Mouse (Mus musculus) lung, postnatal 25 days (tissue): ENCODE measurements around the gene Copg2.
A peak's percentile ranks its signal among the peaks of the same experiment; 100 is the strongest.

Experiments used
- DNase-seq: peaks from one replicate; pipeline ENCODE4 v3.0.0; 2022; ENCODE audit warnings: low spot score

Copg2 gene

GRCm38 (mm10) chr6:30734988-30735727, 161.4 kb downstream of the Copg2 start:
- DNase-seq = no peak

DNA sequence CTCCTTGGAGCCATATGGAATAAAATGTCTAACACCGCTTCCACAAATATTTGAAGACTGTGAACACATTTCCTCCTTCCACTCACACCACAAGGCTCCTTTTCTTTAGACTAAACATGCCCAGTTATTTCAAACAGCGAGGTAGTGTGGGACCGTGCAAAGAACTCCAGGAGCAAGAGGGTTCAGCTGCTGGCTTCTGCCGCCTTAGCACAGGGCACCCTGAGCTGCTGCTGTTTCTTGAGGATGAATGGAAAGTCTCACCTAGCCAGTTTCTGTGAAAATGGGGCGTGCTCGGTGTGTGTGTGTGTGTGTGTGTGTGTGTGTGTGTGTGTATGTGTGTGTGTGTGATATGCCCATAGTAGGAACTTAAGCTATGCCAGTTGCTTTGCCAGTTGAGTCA, 162.1 kb downstream of the Copg2 start:
- no peak for DNase-seq

- no peak for DNase-seq
Observed at GRCm38 (mm10) chr6:30732571-30733130, 163.9 kb downstream of the Copg2 start.

DNA sequence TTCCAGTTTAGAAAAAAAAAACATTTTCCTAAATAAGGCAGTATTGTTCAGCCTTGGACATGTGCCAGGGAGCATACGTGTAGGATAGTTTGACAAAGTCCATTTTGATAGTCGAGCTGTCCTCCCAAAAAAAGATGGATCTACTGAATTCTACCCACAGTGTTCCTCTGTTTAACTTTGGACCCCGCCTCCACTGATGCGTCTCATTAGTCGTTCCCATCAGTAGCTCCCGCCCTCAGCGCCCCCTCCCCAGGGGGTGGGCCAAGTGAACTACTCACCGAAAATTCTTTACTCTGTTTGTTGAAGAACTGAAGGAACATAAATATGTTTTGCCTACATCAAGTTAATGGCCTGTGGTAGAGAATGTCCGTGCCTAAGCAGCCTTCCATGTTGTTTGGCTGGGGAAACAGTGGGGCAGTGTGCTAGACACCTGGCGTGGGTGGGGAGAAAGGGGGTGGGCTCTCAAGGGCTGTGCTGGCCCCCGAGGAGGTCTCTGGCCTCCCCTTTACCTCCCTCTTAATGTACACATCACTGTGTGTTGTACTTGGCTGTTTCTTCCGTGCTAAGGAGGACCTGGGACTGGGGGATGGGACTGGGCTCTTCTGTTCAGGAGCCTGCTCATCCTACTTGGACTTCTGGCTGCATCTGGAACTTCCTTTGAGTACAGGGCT, 166.2 kb downstream of the Copg2 start:
- no peak for DNase-seq

DNA sequence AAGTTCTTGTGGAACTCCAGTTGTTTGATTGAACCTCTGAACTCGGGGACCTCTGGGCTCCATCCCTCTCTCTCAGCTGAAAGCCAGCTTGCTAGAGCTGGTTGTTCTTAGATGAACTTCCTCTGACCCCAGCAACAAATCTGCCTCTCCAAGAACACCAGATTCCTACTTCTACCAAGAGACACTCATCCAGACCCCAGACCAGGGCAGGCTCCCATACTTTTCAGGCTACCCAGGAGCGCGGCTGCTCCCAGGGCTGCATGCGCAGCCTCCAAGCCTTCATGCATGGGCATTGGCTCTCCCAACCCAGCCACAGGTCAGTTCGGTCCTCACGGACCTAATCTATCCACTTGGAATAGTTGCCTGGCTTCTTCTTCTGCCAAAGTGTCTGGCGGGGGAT, 173.3 kb downstream of the Copg2 start, which contains the start of gene Mest:
Mest (plus strand) TSS at position 217 of the 400 bp plus-strand sequence.
- DNase-seq = no peak

- no peak for DNase-seq
Observed at GRCm38 (mm10) chr6:30722385-30723164, 174.0 kb downstream of the Copg2 start.

GRCm38 (mm10) chr6:30716796-30717195, 179.8 kb downstream of the Copg2 start:
- peak; percentile 45 for DNase-seq

DNA sequence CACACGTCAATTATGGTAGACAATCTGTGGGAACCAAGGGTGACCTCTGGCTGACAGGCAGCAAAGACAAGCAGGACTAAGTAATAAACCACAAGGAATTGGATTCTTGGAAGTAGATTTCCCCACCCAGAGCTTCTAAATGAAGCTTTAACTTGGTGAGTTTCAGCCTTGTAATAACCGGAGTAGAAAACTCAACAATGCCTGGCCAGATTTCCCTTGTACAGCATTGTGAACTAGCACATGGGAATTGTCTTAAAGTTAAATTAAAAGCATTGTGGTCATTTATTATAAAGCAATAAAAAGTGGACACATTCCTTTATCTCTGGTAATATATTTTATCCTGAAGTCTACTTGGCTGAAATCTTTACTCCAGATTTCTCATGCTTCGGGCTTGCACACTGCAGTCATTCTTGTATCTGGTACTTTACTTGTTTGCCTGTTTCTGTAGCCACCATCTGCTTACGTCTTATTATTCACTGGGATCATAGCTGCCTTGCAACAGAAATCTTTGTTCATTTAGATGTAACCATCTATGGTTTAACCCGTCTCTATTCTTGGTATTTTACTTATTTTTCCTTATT, 181.6 kb downstream of the Copg2 start:
- no peak for DNase-seq

DNA sequence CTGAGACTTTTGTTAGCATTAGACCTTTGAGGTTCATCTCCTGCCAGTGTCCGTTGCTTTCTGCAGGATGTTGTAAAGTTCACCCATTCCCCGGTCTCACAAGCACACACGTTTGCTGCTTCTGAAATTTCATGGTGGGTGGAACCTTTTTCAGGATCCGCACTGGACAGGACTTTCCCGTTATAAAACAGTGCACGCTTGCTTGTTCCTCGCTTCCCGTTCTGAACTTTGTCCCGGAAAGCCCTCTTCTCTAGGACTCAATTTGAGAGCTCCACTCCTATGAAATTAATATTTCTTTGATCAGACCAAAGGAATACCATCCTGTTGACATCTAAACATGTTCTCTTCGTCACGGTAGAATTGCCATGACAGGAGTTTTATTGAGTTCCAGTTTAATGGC, 182.7 kb downstream of the Copg2 start:
- no peak for DNase-seq

- DNase-seq = no peak
Observed at GRCm38 (mm10) chr6:30713455-30713854, 183.1 kb downstream of the Copg2 start.

DNA sequence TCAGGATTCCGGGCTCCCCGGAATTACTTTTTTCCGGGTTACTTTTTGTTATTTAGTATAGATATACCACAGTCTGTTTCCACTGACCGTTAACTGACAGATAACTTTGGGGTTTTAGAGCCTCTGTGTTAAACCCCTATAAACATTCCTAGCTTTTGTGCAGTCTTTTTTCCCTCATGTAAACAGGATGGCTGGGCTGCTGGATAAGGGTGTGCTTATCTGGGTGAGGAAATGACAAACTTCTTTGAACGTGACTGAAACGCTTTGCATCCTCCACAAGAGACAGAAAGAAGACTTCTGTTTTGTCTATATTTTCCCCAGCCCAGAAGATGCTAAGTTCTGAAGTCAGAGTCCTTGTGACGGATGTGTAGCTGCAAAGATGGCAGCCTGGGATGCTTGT, 184.1 kb downstream of the Copg2 start:
- DNase-seq = peak; percentile 61

DNA sequence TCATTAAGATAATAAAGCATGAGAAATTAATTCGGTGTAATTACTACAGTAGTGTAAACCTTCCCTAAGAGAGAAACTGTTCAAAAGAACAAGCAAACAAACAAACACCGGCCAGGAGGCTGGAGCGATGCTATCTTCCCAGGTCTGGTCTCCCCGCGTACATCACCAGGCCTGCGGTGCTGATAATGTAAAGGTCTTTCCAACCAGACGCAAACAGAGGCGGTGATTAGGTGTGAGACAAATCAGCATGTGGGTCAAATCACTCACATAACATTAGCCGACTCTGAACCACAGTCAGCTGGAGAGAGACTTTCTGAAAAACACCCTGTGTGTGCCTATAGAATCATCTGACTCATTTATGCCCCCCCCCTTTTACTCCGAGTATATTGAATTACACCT, 185.2 kb downstream of the Copg2 start:
- no peak for DNase-seq

DNA sequence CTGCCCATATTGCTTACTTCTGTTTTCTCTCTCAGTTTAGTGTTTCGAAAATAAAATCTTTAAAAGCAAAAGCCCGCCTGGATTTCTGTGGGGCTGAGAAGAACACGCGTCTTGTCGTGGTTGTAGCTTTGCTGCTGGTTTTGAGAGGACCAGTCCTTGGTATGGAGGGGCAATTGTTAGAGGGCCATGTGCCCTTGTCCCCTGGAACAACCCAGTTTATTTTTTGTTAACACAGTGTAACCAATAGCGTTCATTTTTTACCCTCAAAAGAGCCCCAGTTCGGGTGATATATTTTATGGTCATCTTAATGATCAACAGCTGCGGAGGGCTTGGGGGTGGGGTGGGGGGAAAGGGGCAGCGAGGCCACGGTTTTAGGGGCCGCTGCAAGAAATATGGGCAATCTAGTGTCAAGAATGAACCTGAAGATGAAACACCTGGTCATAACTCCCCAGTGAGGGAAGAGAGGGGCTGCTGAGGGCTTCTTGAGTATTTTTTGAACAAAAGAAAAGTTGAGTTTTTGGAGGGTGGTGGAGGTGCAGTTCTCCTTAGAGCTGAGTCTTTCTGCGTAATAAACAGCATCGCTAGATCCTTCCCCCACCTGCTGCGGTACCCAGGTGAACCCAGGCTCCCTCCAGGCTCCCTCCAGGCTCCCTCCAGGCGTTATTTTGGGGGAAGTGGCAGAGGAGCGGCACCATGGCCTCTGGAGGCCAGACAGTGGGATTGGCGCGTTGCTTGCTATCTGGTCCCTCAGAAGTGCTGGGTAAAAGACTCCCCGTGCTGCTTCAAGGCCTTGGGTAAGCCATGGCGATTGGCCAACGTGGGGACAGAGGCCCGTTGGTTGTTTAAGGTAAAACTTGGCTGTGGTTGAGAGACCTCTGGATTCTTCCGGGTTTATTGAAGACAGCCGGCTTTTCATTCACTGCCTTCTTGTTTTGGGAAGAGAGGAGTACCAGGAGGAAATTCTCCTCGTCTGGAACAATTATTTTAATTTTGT, 185.9 kb downstream of the Copg2 start:
- no peak for DNase-seq

GRCm38 (mm10) chr6:30709115-30709514, 187.5 kb downstream of the Copg2 start:
- no peak for DNase-seq

DNA sequence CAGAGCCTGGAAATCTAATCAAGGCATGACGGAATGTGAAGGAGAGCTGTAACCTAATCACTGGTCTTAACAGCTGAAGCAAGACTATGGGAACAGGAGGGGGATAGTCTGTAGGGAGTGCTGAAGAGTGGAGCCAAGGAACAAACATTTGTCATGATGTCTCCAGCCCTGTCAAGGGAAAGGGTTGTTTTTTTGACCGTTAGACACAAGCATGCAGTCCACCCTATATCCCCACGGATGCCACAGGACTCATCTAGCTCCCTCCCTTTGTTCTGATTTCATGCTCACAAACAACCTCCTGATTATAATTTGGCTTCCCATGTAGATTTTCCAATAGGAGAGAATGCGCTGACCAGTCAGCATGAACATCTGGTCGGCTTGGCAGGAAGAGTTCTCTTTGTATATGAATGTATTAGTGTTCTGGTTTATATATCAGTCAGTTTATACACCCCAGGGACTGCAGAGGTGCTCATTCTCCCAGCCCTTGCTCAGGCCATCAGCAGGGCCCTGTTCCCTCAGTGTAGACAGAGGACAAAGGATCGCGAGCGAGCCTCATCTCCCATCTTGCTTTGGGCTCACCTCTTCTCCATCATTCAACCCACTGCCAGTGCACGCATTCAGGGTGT, 192.5 kb downstream of the Copg2 start:
- no peak for DNase-seq

DNA sequence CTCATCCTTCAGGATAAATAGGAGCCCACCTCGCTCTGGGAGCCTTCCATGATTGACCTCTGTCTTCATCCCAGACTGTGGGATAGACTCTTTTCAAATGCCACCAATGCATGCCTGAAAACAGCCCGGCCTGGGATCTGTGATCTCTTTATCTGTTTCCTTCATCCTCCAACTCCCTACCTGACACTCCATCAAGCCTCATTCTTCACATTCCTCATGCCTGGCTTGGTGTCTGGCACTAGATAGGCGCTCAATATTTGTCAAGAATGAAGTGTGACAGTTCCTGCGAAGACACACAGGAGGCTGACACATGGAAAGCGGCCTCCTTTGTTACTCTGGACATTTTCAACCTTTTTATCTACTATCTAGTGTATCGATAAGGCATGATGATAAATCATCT, 193.1 kb downstream of the Copg2 start:
- DNase-seq = no peak

- no peak for DNase-seq
Observed at GRCm38 (mm10) chr6:30702881-30703280, 193.7 kb downstream of the Copg2 start.

- no peak for DNase-seq
Observed at GRCm38 (mm10) chr6:30700182-30700581, 196.4 kb downstream of the Copg2 start.

- no peak for DNase-seq
Observed at GRCm38 (mm10) chr6:30698036-30698435, 198.6 kb downstream of the Copg2 start.
